Mouse (Mus musculus): Measurements from ENCODE around the gene Ptgds.

DNA sequence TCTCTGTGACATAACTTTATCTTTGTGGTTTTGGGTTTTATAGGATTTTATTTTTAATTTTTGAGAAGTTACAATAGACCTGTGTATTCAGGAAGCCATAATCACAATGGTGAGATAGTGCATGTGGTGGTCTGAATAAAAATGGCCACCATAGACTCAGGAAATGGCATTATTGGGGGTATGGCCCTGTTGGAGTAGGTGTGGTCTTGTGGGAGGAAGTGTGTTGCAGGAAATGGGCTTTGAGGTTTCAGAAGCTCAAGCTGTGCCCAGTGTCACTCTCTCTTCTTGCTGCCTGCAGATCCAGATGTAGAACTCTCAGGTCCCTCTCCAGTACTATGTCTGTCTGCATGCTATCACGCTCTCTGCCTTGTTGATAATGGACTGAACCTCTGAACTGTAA, 10.7 kb upstream of the Ptgds start:
- no peak for TF ChIP-seq ETS1 (conservative IDR thresholded peaks at IDR 0.05; ENCODE audit: low read depth, low read length)
- no peak for TF ChIP-seq ZC3H11A (IDR thresholded peaks at IDR 0.05; ENCODE audit: low read depth, low read length)
- no peak for TF ChIP-seq MAFK (IDR thresholded peaks at IDR 0.05; ENCODE audit: insufficient replicate concordance, low read length)
- TF ChIP-seq CTCF (conservative IDR thresholded peaks at IDR 0.05 in 1 of 2, IDR thresholded peaks at IDR 0.05 in 1 of 2; ENCODE audit: low read depth in 2 of 2, low read length in 2 of 2) = no peak
- no peak for TF ChIP-seq POLR2A (IDR thresholded peaks at IDR 0.05; ENCODE audit: low read depth, low read length)
- TF ChIP-seq EP300 (IDR thresholded peaks at IDR 0.05; ENCODE audit: low read length) = no peak
- TF ChIP-seq MYC (IDR thresholded peaks at IDR 0.05; ENCODE audit: low read depth, low read length) = no peak
- no peak for TF ChIP-seq ZKSCAN1 (IDR thresholded peaks at IDR 0.05; ENCODE audit: borderline replicate concordance, low read depth, low read length)
- no peak for TF ChIP-seq GABPA (IDR thresholded peaks at IDR 0.05; ENCODE audit: insufficient replicate concordance, low read depth, low read length)

All from CH12.LX (cell line).